Mouse (Mus musculus) midbrain, postnatal 0 days (tissue): ENCODE data around the gene Gm11027. TPM values are rescaled to one million over a fixed set of nuclear protein-coding genes. Genes with fewer than 3 reads are reported as not detected.
"Not testable (repeated sequence)": the region's sequence is repeated elsewhere in the genome, so short reads cannot be mapped to it uniquely, and the experiment has no call there.

ENCODE experiments used
- ATAC-seq: fragments of 200-750 bp; cut with Nextera tagmentation; 2 replicates; pipeline ENCODE4 v1.8.0; 2017; ENCODE audit warnings: moderate number of reproducible peaks, mild to moderate bottlenecking, moderate TSS enrichment, moderate library complexity; ENCODE audit not compliant: low FRiP score
- DNase-seq: peaks from one replicate; pipeline ENCODE4 v3.0.0-alpha.2; 2015; ENCODE audit warnings: low spot score
- H3K27ac ChIP-seq: fragments of 300-500 bp; sonication (generic); 2 replicates; pipeline ENCODE4 v1.5.1; 2014; ENCODE audit warnings: low read depth, mild to moderate bottlenecking, low read length, mixed read lengths
- H3K27me3 ChIP-seq: fragments of 300-500 bp; sonication (generic); 2 replicates; pipeline ENCODE4 v1.6.1; 2014; ENCODE audit warnings: low read length, control low read depth, mixed read lengths; ENCODE audit not compliant: insufficient read depth
- H3K36me3 ChIP-seq: fragments of 300-500 bp; sonication (generic); 2 replicates; pipeline ENCODE4 v1.6.1; 2014; ENCODE audit warnings: low read length, control low read depth, mixed read lengths; ENCODE audit not compliant: insufficient read depth
- H3K4me1 ChIP-seq: fragments of 300-500 bp; sonication (generic); 2 replicates; pipeline ENCODE4 v1.6.1; 2014; ENCODE audit warnings: mild to moderate bottlenecking, control low read depth, antibody characterized with exemption, low read length, mixed read lengths; ENCODE audit not compliant: insufficient read depth
- H3K4me2 ChIP-seq: fragments of 300-500 bp; sonication (generic); 2 replicates; pipeline ENCODE4 v1.6.1; 2014; ENCODE audit warnings: low read depth, mild to moderate bottlenecking, low read length, mixed read lengths; ENCODE audit not compliant: poor library complexity, severe bottlenecking
- H3K4me3 ChIP-seq: fragments of 300-500 bp; sonication (generic); 2 replicates; pipeline ENCODE4 v1.5.1; 2014; ENCODE audit warnings: low read depth, mild to moderate bottlenecking, low read length, moderate library complexity
- H3K9ac ChIP-seq: fragments of 300-500 bp; sonication (generic); replicated peaks from 2 replicates; pipeline ENCODE4 v1.6.1; 2014; ENCODE audit warnings: mild to moderate bottlenecking, low read length, moderate library complexity, mixed read lengths; ENCODE audit not compliant: poor library complexity, severe bottlenecking
- H3K9me3 ChIP-seq: fragments of 300-500 bp; sonication (generic); 2 replicates; pipeline ENCODE4 v1.6.1; 2016; ENCODE audit warnings: low read length, control low read depth
- CTCF ChIP-seq: IDR thresholded peaks from 2 replicates; pipeline ENCODE4 v1.5.1; 2016; ENCODE audit warnings: antibody characterized with exemption, mild to moderate bottlenecking
- WGBS: fragments of 180-500 bp; shearing (Covaris S2); extraction: QIAGEN DNeasy Blood & Tissue Kit; methylation state at CpG from one replicate; pipeline ENCODE4 v1.1.7; 2014; 5-methylcytosine and 5-hydroxymethylcytosine counted together
- polyA plus RNA-seq: library from polyadenylated mRNA; unstranded; fragments of >200 nt; fragmentation: Nextera tagmentation; extraction: Ambion mirVana; gene quantifications from 2 replicates; pipeline ENCODE4 v1.2.1, GENCODE M21; 2015
- total RNA-seq: library from RNA; depleted of rRNA; stranded (reverse); fragments of >200 nt; gene quantifications from 2 replicates; pipeline ENCODE4 v1.2.3, GENCODE M21; 2014; rRNA removed

The Gm11027 gene
- total RNA-seq: not detected in 2 replicates
- polyA plus RNA-seq: not detected in 2 replicates

- H3K27me3 ChIP-seq, H3K4me2 ChIP-seq, H3K27ac ChIP-seq, ATAC-seq, H3K4me1 ChIP-seq, H3K4me3 ChIP-seq, H3K36me3 ChIP-seq, H3K9me3 ChIP-seq, H3K9ac ChIP-seq, DNase-seq: not testable (repeated sequence)
- WGBS: 87% methylated on average over 2 of the region's 2 CpGs
These were observed at the start of gene Gm11027 for GRCm38 (mm10) chr12:116275086-116275485. Gene Gm11027 (plus strand): TSS chr12:116275386.

DNA sequence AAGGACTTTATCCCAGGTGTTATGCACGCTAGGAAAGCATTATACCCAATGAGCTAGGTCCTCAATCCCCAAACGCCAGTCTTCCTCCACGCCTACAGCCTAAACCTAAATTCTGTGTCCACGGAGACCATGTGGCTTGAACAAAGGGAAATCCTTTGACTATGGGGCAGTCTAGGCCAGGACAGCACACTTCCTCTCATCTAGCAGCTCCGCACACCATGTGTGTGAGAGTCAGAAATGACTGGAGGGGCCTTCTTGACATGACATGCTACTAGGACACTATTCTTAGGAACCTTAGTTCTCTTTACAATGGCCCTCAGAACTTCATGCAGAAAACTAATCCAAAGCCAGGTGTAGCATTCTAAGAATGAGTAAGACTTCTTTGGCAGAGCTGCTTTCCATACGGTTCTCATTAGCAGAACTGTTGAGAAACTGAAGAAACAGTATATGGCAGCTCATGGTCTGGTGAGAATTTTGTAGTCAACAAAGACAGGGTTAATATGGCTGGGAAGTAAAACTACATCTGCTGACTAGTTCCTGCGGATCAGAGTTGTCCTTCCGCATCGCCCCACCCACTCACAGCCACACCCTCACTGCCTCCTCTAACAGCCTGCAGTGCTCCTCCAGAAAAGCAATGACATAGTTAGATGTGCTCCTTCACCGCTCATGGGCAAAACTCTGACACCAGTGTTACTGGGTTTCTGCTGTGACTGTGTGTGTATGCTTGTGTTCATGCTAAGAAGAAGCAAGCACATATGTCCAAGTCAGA is 48.7 kb upstream of the Gm11027 start:
- 90% methylated on average over 10 of the region's 10 CpGs for WGBS
- ATAC-seq: no peak
- no peak overlapping the region for H3K9ac ChIP-seq

GRCm38 (mm10) chr12:116229451-116229850 is 45.7 kb upstream of the Gm11027 start:
- Histone ChIP-seq H3K4me3 (no peak overlapping the region), H3K9me3 (no peaks in the 10 kb centered on the region), H3K27ac (no peak overlapping the region), H3K4me2 (no peak overlapping the region), H3K9ac (no peak overlapping the region), H3K27me3 (no peaks in the 10 kb centered on the region), H3K36me3 (peaks cover 21% of the 10 kb centered on the region), H3K4me1 (no peaks in the 10 kb centered on the region)
- WGBS: 76% methylated on average over 3 of the region's 3 CpGs
- DNase-seq: no peak
- TF ChIP-seq CTCF: no peak
- no peak for ATAC-seq

More for the DNA sequence above, 48.7 kb upstream of the Gm11027 start:
- TF ChIP-seq CTCF: no peak
- Histone ChIP-seq H3K27ac (no peak overlapping the region), H3K4me2 (no peak overlapping the region), H3K9me3 (no peaks in the 10 kb centered on the region), H3K36me3 (peaks cover 30% of the 10 kb centered on the region), H3K4me3 (no peak overlapping the region), H3K4me1 (no peaks in the 10 kb centered on the region), H3K27me3 (no peaks in the 10 kb centered on the region)
- no peak for DNase-seq

DNA sequence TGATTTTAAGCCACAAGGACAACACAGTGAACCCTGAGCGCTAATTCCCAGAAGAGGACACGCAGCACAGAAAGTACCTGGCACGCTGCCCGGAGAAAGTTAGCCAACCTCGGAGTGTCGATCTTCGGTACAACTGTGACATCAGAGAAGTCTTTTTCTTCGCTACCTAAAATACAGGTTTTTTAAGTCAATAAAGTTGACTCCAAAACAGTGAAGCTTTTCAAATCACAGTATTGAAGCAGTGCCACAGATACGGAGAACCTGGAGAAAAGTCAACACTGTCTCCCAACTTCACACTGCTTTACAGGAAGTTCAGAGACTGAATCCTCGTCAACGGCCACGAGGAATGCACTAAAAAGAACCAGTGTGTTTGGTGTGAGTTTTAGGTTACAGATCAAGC is 43.6 kb upstream of the Gm11027 start:
- Histone ChIP-seq H3K4me3 (no peak overlapping the region), H3K27ac (no peak overlapping the region), H3K9ac (no peak overlapping the region), H3K4me2 (no peak overlapping the region), H3K27me3 (no peaks in the 10 kb centered on the region), H3K36me3 (peaks cover 3% of the 10 kb centered on the region), H3K9me3 (no peaks in the 10 kb centered on the region), H3K4me1 (no peaks in the 10 kb centered on the region)
- no peak for TF ChIP-seq CTCF
- no peak for ATAC-seq
- DNase-seq: peak; percentile 30
- WGBS: 69% methylated on average over 12 of the region's 12 CpGs

- Histone ChIP-seq H3K9me3 (no peaks in the 10 kb centered on the region), H3K4me1 (no peaks in the 10 kb centered on the region), H3K36me3 (no peaks in the 10 kb centered on the region; the same call in 1 of the 2 replicates), H3K27me3 (no peaks in the 10 kb centered on the region), H3K27ac (no peak overlapping the region), H3K4me2 (no peak overlapping the region), H3K4me3 (no peak overlapping the region), H3K9ac (no peak overlapping the region)
- 88% methylated on average over 1 of the region's 1 CpGs for WGBS
- no peak for TF ChIP-seq CTCF
- DNase-seq: no peak
- ATAC-seq: no peak
These were observed 43.1 kb upstream of the Gm11027 start for GRCm38 (mm10) chr12:116232061-116232460.

GRCm38 (mm10) chr12:116235356-116235755 is 39.8 kb upstream of the Gm11027 start:
- Histone ChIP-seq H3K36me3 (peaks cover 5% of the 10 kb centered on the region; the same call in 1 of the 2 replicates), H3K27ac (no peak overlapping the region), H3K27me3 (no peaks in the 10 kb centered on the region), H3K4me1 (no peaks in the 10 kb centered on the region), H3K4me3 (no peak overlapping the region), H3K9ac (no peak overlapping the region), H3K9me3 (no peaks in the 10 kb centered on the region), H3K4me2 (no peak overlapping the region)
- ATAC-seq (no peak), DNase-seq (no peak)
- peak; percentile 42 for TF ChIP-seq CTCF
- 88% methylated on average over 4 of the region's 4 CpGs for WGBS
